Mouse (Mus musculus): ENCODE measurements around the gene Galnt18.

Galnt18 gene

DNA sequence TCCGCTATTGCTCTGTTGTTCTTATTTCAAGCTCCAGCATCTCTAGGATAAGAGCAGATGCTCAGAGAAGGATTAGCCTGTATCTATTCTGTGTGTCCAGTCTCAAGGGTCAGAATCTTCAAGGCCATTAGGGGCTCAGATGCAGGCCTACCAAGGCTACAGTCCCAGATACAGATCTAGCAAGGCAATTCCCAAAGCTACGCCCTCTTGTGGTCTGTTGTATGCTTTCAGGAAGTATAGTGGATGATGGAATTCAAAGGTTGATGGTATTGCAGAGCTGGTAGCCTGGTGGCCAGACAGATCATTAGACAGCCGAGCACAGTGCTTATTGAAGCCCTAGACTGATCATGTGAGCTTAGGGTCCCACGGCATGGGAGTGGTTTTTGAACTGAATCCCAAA lies 320.1 kb downstream of the Galnt18 start:
- DNase-seq, result no peak

DNA sequence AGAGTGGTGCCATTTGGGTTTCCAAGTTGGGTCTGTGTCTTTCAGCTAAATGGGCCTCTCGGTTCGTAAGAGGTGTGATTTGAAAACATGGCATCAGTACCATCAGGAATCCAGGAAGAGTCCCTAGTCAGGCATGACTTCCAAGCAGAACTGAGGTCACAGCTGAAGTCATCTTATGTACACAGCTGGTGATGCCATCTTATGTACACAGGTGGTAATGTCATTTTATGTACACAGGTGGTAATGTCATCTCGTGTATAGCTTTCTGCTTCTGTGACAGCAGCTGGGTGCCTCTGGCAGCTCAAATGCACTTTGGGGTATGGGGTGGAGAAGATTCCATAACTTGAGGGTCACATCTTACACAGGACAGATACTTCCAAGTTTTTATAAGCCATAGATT lies 323.8 kb downstream of the Galnt18 start:
- no peak for DNase-seq

DNA sequence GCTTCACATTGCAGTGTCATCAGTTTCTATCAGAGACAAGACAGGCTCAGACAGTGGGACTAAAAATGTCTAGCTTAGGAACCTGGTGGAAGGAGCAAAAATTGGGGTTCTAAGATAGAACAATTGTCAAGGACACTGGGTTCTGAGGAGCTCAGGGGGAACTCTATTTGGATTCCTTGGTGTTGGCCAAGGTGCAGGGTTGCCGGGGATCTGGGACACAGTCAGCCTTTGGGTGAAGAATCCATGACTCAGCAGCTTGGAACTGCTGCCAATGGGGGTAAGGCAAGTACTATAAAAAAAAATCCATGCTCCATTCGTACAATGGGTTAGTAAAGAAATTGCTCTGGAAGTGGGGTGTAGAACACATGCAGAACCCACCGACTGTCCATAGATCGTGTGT lies 324.2 kb downstream of the Galnt18 start:
- DNase-seq, result no peak

DNA sequence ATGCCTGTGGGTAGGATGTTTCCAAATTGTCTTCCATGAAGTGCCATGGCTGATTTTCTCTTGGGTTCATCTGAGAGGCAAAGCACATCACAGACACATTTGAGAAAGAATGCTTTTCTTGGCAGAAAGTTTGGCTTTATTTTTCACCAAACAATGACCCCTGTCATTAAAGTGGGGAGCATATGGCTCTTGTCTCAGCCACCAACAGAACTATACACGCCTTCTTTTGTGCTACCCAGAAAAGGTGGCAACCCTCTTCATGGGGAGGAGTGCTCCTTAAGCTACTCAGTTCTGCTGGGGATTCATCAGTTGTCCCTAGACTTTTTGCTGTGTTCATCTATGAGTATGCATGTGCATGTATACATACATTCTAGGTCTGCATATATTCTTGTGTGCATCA lies 327.8 kb downstream of the Galnt18 start:
- no peak for DNase-seq

DNA sequence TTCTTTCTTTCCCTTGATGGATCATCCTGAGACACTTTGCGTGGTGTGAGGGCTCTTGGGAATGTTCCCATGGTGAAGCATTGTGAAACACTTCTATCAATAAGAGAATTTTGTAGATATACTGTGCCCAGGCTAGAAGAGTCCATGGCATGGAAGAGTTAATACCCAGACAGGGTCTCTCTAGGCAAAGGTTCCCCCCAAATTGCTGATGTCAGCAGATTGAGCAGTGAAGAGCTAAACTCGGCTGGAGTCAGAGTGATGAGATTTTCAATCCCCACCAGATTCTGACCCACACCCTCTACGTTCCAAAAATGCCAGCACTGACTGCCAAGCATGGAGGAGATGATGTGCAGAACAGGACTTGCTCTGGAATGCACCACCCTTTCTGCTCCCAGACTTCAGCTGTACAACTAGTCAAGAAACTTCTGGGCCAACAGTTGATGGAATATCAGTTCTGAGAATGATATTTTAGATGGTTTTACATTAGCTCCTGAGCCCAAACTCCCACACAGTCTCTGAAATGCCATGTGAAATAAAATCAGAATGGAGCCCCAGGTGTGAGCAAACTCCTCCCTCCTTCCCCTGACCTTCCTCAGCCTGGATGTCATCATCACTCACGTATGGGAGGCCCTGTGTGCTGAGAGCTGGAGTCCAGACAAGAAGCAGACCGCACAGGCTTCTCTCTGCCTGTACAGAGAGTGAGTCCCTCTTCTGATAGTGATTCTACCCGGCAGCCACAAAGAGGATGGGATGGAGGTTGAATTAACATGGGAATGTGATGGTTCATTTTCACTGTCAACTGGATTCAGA lies 329.3 kb downstream of the Galnt18 start:
- no peak for DNase-seq

DNA sequence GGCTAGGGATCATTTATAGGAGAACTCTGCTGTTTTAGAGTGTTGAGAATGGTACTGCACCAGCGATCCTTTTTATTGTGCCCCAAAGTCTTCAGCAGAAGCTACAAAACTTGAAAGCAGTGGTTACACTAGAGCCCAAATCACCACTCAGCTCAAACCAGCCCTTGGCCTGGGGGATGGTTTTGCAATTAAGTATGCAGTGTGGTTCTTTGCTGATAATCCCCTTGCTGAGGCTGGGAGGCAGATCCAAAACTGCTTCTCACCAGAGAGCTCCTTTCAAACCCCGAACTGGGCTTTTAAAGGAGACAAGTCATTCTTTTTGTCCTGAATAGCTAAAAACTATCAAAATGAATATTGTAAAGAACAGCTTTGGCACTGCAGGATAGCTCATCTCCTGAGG lies 346.6 kb downstream of the Galnt18 start:
- DNase-seq, result no peak

DNA sequence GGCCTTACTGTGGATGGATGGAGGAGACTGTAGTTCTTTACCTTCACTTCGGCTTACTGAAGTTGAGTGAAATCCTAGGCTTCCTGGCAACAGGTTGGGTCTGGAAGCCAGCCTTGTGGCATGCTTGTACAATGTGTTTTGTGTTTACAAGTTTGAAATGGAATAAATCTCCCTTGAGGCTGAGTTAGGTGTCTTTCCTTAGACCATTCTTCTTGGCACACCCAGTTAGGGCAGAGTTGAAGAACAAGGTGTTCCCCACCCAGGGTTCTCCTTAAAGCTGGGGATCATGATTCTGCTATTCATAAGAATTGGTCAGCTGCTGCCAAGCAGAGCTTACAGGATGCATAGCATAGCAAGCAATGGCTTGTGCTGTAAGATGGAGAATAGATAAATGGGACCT lies 352.4 kb downstream of the Galnt18 start:
- DNase-seq, result no peak
